In the genomic region with DNA sequence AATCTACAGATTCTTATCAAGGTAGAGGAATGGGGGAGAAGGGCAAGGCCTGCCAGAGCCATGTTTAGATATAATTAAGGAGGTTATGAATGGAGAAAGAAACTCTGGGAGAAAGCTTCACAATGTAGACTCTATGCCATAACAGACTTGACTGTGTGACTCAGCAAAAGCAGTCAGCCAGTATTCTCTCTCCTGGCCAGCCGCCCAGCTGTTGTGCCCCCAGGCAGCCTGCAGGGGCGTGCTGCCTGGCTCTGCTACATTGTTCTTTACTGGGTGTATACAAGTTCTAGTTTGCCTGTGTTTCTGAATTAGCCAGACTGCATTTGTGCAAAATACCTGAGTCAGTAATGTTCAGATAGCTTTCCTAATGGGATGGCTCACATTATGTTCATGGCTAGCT, we compare ENCODE assay signal across 8 mouse cellular contexts. TPM values are rescaled to one million over a fixed set of nuclear protein-coding genes. Genes with fewer than 3 reads are reported as not detected.
A peak's percentile ranks its signal among the peaks of the same experiment; 100 is the strongest.
DNase-seq lines count a peak whose midpoint lies in the region; TF ChIP-seq lines count a peak whose summit lies in the region.
"Had no signal": no experiment of that assay in that cellular context is flagged by ENCODE, and none has a peak within 500 bp of the region (broad histone marks: within the 10 kb centered on the region; RNA-seq: fewer than 3 reads in every experiment).

No protein-coding gene starts in this region.

- DNase-seq in spleen, postnatal 4 days (ENCODE audit: low spot score in 2 of 2): peak; percentile 39 to 68
- DNase-seq in spleen, adult 12 weeks (ENCODE audit: low spot score): no peak
- DNase-seq in adrenal gland, adult 2 months: peak; percentile 89
- peak; percentile 70 for DNase-seq in gastrocnemius, postnatal 14 days
- peak in 1 of 2 experiments; percentile 68 for DNase-seq in layer of hippocampus, adult 2 months (ENCODE audit: low spot score in 2 of 2)
- peak; percentile 69 for DNase-seq in lung, postnatal 14 days
- DNase-seq in urinary bladder, postnatal 36 days (ENCODE audit: low spot score in 2 of 2): peak; percentile 35 to 72

- intact Hi-C loops in gastrocnemius, postnatal 14 days (cut with DNase I; ENCODE audit: low total_unique reads): no loop called here

- TF ChIP-seq CTCF in layer of hippocampus, adult 2 months (conservative IDR thresholded peaks at IDR 0.05): peak; percentile 74

- H3K4me3 ChIP-seq in layer of hippocampus, adult 2 months: no peak overlapping the region
- H3K4me3 ChIP-seq: neural tube, embryonic 12.5 days had no signal

- H3K27ac ChIP-seq in layer of hippocampus, adult 2 months: no peak overlapping the region
- H3K27ac ChIP-seq: neural tube, embryonic 12.5 days had no signal

RNA-seq across cellular contexts. Expression of gene Chpt1, which starts 10.6 kb away (rescaled TPM):
- 100 to 1,000 TPM; 321 to 425 TPM for total RNA-seq in adrenal gland, adult 2 months (2021)
- 254 and 337 TPM in 2 replicates for polyA plus RNA-seq in adrenal gland, adult 2 months (2012; rRNA removed)
- total RNA-seq in gastrocnemius, postnatal 14 days (2021): 10 to 100 TPM; 51.5 to 59.9 TPM
- 10 to 100 TPM; 42.2 to 44.9 TPM for total RNA-seq in layer of hippocampus, adult 2 months (2021)

RNA-seq across cellular contexts. Expression of gene Sycp3, which starts 55.1 kb away (rescaled TPM):
- 1 to 10 TPM; 2.1 to 2.4 TPM for total RNA-seq in adrenal gland, adult 2 months (2021)
- polyA plus RNA-seq in adrenal gland, adult 2 months (2012; rRNA removed): not detected in 2 replicates
- not detected for total RNA-seq in gastrocnemius, postnatal 14 days (2021)
- total RNA-seq in layer of hippocampus, adult 2 months (2021): 1 to 10 TPM in 1 of 2 experiments, under 1 TPM in 1; 0.44 to 1.4 TPM
- polyA plus RNA-seq: neural tube, embryonic 12.5 days had no signal

Comparison
In these comparisons a context has a peak if more than half of its experiments do, and no peak if none do; other contexts are left out.
1. RNA of gene Chpt1, which starts 10.6 kb away (total RNA-seq): 321 to 425 TPM in adrenal gland, adult 2 months; 51.5 to 59.9 TPM in gastrocnemius, postnatal 14 days and 42.2 to 44.9 TPM in layer of hippocampus, adult 2 months; every median in the first group is over 4 times any median in the second.